Mouse (Mus musculus) brain, embryonic 14.5 days (tissue): ENCODE measurements at regions not wholly inside any gene's neighbourhood (a gene's known extent, or its start where the extent isn't known, plus 50 kb on each side); places are given as distances from the start of the nearest gene placed in this dataset.
"Not testable (repeated sequence)": the region's sequence is repeated elsewhere in the genome, so short reads cannot be mapped to it uniquely, and the experiment has no call there.

ENCODE experiments used
- DNase-seq: peaks from one replicate; pipeline ENCODE4 v3.0.0-alpha.2; 2011; ENCODE audit warnings: low read depth
- CTCF ChIP-seq: fragments of 200-500 bp; IDR thresholded peaks from 2 replicates; pipeline ENCODE4 v1.5.1; 2012; ENCODE audit warnings: inconsistent platforms, mild to moderate bottlenecking, moderate library complexity, borderline replicate concordance; ENCODE audit not compliant: insufficient read depth, insufficient read length; ENCODE audit errors: extremely low read depth
- POLR2A ChIP-seq: fragments of 200-500 bp; IDR thresholded peaks from 2 replicates; pipeline ENCODE4 v1.6.1; 2012; ENCODE audit warnings: mild to moderate bottlenecking, inconsistent platforms, borderline replicate concordance; ENCODE audit not compliant: poor library complexity, insufficient read depth, insufficient read length, severe bottlenecking; ENCODE audit errors: extremely low read depth

DNA sequence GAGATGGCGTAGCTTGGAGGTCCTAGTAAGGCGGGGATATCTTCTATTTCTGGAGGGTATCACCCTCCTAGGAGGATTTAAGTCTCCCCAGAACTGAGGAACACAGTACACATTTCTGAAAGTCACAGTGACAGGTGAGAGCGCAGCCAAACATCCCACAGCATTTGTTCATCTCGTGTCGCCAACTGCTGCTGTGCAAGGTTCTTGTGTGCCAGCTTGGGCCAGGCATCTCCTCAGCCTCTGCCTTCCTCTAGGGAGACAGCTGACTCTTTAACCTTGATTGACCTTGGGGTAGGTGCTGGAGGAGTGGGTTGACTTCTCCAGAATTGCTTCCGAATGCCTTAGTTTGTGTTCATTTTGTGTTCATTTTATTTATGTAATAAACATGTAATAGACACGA is 291.2 kb downstream of the Sec16b start:
- TF ChIP-seq POLR2A, result no peak
- TF ChIP-seq CTCF, result no peak

DNA sequence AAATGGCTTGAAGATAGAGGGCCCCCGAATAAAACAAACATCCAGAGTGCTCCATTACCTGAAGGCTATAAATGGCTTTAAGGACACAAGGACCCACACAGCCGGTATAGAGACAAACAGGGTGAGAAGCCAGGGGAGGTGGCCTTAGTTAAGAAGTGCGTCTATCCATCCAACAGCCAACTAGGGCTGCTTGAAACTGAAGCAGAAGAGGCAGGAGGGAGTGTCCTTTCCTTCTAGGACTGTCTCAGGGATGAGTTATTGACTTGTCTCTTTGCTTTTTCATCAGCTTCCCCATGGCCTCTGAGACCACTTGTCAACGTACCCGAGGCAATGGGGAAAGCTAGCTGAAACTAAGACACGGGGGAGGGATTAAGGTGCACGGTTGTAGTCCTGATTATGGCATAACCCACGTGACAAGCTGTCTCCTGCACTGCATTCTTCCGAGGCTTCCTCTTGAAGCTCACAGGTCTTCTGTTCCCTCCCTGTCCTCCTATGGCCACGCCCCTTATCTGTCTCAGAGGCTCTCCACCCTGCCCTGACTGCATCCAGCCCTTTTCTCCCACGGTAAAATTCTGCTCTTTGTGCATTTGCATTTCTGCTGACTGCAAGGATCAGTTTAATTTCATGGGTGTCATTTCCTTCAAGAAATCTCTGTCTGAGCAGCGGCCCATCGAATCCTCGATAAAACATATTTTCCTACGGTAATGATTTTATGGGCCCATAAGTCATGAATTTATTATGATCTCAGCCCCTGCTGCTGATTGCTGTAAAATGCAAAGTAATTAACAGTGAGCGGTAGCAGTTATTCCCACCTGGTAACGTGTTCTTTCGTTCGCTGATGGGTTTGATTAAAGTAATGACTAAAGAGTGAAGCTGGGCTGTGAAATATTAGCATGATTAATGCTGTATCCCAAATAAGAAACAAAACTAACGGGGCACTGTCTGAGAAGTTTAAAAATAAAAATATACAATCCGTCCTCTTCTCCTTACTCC is 292.3 kb downstream of the Sec16b start:
- TF ChIP-seq CTCF, result no peak
- TF ChIP-seq POLR2A, result no peak
- DNase-seq, result peak; percentile 70

More for the DNA sequence above, 291.2 kb downstream of the Sec16b start:
- DNase-seq, result no peak

DNA sequence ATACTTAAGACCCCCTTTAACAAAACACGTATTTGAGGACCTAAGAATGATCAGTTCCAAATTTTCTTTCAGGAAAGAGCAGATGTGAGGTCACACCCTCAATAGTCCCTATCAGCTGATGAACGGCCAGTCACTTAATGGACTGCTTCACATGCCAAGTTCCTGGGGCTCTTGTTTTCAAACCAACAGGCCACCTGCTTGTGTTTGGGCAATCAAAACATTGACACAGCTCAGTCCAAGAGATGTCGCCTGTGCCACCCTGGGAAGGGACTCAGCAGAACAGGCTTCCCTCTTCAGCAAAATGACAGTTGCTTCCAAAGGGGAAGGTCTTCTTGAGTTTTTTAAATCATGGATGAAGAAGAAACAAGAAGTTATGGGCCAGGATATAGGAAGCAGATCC is 294.6 kb downstream of the Sec16b start:
- no peak for DNase-seq
- TF ChIP-seq CTCF, result no peak
- TF ChIP-seq POLR2A, result no peak

DNA sequence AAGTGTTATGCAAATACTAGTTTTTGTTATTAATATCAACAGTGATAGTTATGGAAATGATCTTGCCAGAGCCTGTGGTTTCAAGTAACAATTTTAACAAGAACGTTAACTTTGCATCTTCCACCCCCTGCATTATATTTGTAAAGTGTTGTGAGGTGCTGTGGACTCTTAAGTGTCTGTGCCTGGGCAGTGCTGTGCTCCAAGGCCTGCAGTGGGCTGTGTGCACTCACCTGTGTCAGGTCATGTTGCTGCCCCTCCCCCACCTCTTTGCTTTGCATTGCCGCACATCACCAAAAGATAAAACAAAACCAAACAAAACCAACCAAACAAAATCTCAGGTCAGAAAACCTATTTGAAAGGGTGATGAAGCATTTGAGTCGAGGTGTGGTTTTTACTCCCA is 297.7 kb downstream of the Sec16b start:
- TF ChIP-seq POLR2A (no peak), CTCF (no peak)
- no peak for DNase-seq

DNA sequence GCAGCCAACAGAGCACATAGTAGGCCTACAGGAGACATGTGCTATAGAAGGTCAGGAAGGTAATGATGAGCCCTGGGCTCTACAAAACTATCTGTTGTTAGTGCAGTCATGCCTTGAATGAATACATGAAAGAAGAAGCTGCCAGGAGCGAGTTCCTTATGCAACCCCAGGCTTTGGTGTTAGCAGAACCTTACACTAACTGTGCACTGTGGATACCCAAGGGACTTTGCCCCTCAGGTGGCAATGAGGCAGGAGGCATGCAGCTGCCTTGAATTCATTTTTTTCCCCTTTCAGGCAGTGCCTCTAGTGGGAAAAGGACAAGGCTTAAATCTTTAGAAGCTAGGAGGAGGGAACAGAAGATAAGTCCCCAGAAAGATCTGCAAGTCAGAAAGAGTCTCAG is 299.8 kb downstream of the Sec16b start:
- TF ChIP-seq POLR2A, result no peak
- TF ChIP-seq CTCF, result no peak
- no peak for DNase-seq

DNA sequence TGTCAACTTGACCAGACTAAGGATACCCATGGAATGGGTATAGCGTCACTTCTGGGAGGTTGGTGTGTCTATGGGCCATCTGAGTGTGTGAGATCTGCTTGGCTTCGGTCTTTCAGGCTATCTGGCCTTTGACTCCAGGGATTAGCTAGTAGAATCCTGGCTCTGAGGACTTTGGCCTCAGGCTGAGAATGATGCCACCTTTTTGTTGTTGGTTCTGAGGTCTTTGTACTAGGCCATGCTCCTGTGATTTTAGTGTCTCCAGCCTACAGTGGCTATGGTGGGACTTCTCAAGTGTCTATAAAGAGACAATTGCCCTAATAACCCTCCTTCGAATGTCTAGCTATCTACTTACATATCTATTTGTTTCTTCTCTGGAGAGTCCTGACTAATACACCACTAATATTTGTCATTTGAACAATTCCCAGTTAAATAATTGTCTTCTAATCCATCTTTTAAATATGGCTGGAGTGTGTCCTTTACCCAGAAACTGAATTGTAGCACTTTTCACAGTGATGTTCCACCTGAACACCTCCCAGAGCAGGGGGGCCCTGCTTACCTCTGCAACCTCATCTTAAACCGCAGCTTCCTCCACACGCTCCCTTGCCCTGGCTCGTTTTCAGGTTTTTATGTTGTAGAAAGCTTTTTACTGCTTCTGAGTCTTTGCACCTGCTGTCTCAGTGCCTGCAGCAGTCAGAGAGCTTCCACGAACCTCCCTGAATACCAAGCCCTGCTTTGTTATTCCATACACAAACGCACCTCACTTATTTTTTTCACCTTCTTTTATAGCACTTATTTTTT is 303.3 kb downstream of the Sec16b start:
- no peak for DNase-seq
- TF ChIP-seq CTCF, result no peak
- TF ChIP-seq POLR2A, result no peak

DNA sequence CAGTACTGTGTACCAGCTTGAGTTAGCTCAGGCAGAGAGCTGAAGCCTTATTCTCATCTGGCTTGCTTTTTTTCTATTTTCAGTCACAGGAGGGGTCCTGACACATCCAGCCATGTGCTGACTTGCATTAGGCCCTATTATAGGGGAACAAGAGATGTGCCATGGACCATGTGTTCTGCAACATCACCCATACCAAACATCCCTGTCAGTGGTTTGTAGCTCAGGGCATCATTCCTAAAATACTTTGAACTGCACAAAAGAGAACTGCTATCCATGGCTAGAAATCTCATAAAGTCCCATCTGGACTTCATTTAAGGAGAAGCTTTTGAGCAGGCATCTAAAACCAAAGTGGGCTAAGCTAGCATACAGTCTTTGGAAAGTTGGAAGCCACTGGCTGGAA is 304.1 kb downstream of the Sec16b start:
- no peak for TF ChIP-seq POLR2A
- TF ChIP-seq CTCF, result no peak
- DNase-seq, result no peak

GRCm38 (mm10) chr1:157827966-157828365 is 321.4 kb downstream of the Sec16b start:
- DNase-seq, result peak; percentile 66
- TF ChIP-seq POLR2A, result no peak
- no peak for TF ChIP-seq CTCF

DNA sequence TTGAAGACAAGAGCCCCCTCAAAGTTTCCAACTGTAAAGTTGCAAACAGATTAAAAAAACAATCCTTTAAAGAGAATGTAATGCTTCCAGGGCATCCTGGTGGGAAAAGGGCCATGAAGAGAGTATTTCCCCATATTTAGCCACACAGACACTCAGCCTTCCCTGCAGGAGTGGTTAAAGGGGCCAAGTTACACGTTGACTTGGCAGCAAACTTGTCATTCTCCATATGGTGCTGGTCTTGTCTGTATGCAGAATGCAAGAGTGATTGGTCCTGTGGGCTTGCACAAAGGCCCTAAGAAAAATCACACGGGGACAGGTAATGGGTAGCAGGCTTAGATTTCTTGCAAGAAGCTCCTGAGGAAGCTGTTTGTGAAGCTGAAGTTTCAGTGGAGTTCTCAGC is 325.0 kb downstream of the Sec16b start:
- DNase-seq, result peak; percentile 31
- TF ChIP-seq POLR2A (no peak), CTCF (no peak)

DNA sequence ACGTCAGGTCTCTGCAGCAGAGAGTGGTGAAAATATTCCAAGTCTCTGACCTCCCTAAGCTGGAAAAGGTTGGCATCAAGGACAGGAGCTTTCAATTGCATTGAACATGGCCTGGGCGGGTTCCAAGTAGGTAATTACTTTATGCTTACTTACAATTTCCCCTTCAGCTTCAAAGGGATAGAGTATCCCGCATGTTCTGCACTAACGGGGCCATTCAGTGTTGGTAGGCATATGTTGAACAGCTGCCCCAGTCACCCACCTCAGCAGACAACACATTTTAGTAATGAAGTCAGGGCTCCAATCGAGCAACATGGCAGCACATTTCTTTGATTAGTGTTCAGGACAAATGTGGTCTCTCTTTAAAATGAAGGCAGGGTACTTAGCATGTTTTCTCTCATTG is 366.2 kb downstream of the Sec16b start:
- TF ChIP-seq POLR2A, result no peak
- no peak for TF ChIP-seq CTCF

GRCm38 (mm10) chr1:157875006-157875405 is 368.5 kb downstream of the Sec16b start:
- TF ChIP-seq CTCF, result no peak
- no peak for TF ChIP-seq POLR2A
- no peak for DNase-seq

More for the DNA sequence above, 366.2 kb downstream of the Sec16b start:
- peak; percentile 57 for DNase-seq

DNA sequence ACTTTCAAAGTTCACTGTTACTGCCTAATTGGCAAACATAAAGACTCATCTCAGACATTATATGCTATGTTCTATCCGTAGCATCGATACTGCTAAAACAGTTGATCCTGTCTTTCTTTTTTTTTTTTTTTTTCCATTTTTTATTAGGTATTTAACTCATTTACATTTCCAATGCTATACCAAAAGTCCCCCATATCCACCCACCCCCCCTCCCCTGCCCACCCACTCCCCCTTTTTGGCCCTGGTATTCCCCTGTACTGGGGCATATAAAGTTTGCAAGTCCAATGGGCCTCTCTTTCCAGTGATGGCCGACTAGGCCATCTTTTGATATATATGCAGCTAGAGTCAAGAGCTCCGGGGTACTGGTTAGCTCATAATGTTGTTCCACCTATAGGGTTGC is 370.6 kb downstream of the Sec16b start:
- not testable (repeated sequence) for DNase-seq
